Mouse (Mus musculus) neutrophil, adult 5-6 weeks (primary cell): ENCODE measurements at regions not wholly inside any gene's neighbourhood (a gene's known extent, or its start where the extent isn't known, plus 50 kb on each side); places are given as distances from the start of the nearest gene placed in this dataset.

Experiments used
- ATAC-seq: fragments of 151-379, 151-347 bp; 2 replicates; pipeline ENCODE4 v1.8.0; 2017; ENCODE audit warnings: mild to moderate bottlenecking, moderate TSS enrichment; ENCODE audit not compliant: insufficient number of reproducible peaks, poor library complexity, low FRiP score, severe bottlenecking; ENCODE audit errors: extremely low read depth

DNA sequence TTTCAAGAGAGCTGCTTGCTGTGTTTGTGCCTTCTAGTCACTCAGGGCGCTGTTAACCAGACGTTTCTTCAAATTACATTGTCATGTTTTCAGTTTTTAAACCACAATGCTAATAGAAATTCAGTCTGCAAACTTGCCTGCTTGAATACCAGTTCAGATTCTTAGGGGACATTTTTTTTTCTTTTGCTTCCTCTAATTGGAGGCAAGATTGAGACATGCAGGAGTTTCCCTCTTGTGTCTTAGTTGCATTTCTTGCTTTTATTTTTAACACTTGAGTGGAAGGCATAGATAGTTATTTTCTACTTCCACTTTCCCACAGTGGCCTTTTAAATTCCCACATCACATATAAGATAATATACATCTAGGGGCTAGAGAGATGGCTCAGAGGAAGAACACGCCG, 246.8 kb downstream of the Grpr start:
- ATAC-seq = no peak

DNA sequence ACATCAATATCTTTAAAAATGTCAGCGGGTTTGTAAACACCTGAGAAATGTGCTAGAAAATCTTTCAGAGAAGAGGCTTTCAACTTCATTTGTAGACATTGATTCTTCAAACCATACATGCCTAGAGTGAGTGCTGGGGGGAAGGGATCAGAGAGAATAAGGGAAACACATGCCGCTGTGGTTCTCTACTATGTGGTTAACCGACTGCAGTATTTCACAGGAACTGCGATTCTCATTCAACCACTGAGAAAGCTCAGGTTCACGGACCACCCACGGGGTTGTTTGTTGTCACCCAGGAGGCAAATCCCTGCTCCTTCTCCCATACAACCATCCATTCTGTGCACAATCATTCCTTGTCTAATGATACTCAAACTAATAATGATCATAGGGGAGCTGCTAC, 248.4 kb downstream of the Grpr start:
- no peak for ATAC-seq

DNA sequence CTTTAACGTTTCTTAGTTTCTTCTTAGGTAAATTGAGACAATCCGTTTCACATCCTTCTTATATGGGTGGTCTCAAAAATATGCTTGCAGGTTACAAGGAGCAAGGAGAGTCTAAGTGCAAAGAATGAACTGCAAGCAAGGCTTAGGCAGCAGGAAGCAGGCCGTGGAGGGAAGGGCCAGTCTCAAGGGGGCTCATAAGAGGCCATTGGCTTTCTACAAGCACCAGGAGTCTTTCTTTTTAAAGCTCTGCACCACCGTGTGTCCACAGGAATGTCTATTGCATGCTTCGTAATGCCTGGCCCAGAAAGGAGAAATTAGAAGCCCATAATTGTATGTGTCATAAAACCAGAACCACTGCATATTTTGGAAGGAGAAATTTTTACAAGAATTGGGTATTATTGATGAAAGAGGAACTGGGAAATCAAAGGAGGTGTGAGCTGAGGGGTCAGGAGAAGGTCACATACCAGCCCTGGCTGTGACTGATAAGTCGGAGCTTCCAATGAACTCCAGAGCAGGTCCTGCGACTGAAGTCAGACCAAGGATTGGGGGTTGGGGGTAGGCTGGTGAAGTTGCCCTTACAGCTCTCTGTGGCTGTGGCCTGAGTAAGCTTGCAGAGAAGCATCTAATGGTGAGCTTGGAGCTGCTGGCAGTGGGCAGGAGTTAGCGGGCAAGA, 252.4 kb downstream of the Grpr start:
- ATAC-seq = no peak

DNA sequence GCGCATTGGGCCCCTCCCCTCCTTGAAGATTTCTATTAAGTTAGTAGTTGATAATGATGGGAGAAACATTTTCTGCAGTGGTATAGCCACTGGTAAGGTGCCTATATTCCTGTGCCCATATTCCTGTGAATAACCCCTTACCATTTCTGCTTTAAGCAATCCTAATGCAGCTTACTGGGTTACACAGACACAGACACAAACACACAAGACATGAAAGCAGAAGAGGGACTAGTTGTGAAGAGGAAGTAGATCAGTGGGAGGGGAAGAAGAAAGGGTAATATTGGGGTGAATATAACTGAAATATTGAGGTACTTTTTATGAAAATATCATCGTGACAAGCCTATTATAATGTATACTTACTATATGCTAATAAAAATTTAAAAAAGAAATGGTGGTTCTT, 288.2 kb downstream of the Grpr start:
- no peak for ATAC-seq

DNA sequence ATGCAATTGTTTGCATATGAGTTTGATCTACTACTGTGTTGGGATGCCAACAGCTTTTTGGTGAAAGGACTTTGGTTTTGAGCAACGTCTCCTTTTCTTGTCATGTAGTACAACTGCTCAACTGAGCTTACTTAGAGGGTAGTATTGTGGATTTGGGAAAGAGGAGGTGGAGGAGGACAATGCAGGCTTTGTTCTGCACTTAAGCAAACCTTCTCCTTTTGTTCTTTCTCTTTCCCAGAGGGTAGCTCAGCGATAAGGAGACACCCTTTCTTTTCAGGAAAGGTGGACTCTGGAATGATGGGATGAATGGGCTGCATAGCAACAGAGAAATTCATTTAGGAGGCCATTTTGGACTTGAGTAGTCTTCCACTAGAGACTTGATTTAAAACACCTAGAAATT, 288.6 kb upstream of the S100g start:
- ATAC-seq = no peak

DNA sequence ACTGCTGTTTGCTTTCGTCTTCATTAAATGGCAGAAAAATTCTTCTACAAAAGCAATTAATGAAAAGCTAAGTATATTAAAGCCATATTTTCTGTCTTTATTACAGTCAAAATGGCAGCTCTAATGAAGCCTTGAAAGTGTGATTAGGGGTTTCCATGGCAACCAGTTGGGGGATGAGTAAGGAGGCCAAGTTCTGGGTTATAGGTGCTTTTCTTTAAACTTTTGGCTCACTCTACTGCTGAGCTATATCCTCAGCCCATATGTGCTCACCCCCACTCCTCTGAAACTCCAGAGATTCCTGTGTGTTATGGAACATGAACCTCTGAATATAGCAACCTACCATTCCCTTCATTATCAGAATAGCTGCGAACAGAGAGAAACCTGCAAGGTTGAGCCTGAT, 240.9 kb upstream of the S100g start:
- no peak for ATAC-seq

DNA sequence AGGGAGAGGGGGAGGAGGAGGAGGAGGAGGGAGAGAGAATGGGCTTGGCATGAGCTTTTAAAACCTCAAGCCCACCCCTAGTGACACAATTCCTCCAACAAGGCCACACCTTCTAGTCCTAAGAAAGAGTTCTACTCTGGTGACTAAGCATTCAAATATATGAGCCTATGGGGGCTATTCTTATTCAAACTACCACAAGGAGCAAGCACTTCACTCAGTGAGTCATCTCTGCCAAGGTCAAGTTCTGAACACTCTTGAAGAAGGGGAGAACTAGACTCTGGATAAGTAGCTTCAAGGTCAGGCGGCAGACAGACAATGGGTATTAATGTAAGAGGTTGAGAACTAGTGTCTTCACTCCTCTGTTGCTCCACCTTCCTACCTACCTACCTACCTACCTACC, 239.0 kb upstream of the S100g start:
- no peak for ATAC-seq

DNA sequence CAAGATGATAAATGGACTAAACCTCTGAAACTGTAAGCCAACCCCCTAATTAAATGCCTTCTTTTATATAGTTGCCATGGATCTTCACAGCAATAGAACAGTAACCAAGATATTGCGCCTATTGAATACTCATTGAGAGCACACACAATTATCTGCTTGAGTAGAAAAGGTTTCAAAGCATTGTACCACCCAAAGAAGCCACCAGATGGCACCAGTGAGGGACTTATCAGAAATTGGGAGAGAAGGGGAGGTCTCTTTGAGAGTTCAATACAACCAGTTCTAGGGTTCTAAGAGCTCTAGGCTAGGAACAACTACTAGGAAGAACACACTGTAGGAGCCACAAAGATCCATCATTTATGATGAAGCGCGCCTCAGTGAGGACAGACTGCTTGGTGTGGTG, 217.2 kb upstream of the S100g start:
- no peak for ATAC-seq

DNA sequence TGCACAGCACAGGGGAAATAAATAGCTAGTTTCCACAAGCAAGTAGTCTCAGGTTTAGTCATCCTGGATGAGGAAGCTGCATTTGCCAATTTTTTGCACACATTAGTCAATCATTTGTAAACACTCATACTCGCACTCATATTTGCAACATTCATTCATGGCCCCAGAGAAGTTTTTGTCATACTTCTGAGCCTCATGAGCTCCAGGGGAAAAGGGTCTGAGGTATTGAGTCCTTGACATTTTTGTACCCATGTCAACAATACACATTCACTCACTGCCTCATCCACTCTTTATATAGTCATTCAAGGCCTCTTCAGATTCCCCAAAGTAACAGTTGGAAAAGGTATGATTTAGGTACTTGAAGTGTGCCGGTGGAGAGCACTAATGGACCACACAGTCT, 200.4 kb upstream of the S100g start:
- no peak for ATAC-seq

DNA sequence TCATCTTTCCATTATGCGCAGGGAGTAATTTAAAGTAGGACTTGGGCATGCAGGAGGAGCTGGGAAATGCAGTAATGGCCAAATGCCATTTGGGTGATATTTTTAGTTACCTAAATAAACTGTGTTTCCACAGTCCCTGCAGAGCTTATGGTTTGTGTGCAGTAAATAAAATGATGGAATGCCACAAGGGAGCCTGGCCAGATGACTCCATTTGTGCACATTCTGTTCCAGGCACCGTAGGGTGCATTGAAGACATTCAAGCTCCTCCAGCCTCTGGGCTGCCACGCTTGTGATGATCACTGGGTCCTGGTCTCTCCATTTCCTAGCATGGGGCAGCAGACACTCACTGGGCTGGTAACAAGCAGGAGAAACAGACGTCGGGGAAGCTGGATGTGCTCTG, 190.9 kb upstream of the S100g start:
- ATAC-seq = no peak

DNA sequence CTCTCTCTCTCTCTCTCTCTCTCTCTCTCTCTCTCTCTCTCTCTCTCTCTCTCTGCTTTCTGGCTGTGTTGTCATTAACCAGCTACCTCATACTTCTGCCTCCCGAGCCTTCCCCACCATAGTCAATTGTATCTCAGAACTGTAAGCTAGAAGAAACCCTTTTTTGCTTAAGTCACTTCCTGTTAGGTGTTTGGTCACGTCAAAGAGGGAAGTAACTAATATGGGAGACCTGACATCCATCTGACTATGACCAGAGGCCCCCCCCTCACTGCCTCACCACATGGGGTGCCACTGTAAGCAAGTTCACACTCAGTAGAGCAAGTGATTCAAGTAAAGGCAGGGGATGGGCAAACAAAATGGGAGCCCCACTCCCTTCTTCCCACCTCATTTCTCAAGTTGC, 187.6 kb upstream of the S100g start:
- ATAC-seq = 0 out of 2 replicates have a peak, but pooled peaks have one; percentile 9

DNA sequence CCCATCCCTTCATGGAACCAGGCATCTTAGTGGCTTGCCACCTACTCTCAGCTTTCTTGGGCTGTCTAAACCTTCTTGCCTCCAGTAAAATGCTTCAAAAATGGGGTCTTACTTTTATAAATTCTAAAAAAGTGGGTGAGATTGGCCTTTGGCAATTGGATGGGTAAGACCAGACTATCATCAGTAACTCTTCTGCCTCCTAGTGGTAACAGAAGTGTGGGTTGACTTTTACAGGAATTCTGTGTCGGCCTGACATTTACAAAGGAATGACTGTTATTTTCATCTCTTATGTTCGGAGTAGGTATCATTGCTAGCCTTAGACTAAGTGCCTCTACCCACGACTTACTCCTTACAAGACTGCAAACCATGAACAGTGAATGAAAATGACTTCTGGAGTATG, 180.1 kb upstream of the S100g start:
- no peak for ATAC-seq

DNA sequence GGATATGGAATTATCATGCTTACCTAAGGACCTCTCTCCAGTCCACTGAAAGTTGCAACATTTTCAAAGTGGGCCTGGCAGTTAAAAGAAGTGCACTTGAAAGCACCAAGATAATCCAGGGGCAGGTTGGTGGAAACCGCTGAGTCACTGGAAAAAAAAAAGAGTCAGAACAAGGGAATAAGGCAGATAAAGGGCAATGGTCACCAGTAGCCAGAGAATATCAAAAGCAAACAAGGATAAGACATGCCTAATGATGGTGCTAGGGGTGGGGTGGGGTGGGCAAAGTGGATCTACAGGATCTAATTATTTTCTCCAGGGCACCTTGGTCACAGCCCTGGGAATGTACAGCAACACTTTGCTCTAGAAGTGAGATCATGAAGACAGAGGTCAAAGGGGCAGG, 175.1 kb upstream of the S100g start:
- no peak for ATAC-seq

DNA sequence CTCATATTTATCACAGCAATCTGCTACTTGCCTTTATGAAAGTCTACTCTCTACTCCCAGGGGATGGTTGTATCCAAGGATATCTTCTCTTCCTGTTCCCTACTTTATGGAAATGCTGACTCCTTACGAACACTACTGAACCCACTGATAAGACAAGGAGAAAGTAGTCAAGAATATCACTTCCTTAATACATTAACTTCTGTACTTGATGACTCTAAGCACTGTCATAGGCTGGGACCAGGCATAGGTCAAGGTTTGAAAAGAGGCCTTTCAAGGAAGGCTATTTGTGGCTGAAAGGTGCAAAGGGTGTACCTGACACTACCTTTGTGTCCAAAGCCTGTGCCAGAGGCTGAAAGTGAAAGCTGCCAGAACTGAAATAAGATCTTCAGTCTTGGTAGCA, 164.2 kb upstream of the S100g start:
- no peak for ATAC-seq

DNA sequence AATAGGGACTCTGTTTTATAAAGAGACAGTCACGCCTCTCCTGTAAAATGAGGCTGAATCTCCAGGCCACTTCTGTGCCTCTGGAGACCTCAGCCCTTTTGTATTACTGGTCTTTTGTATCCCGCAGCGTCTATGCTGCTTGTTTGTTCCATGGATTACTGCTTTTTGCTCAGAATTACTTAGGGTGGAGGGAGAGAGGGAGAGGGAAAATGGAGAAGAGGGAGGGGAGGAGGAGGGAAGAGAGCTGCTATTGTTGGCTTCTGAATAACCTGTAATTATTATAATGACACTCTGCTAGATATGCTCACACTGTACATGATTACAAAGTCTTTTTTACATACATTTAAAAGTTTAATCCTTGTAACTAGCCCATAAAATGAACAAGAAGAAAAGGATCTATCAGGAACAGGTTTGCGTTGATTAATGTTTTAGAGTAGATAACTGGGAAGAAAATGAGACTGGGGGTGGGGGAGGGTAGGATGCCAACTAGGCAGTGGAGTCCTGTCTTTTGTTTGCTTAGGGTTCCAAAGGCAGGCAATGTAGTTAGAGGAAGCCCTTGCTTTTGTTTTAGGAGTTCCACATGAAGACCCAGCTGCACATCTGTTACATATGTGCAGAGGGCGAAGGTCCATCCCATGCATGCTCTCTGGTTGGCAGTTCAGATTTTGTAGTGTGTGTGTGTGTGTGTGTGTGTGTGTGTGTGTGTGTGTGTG, 153.4 kb upstream of the S100g start:
- no peak for ATAC-seq

DNA sequence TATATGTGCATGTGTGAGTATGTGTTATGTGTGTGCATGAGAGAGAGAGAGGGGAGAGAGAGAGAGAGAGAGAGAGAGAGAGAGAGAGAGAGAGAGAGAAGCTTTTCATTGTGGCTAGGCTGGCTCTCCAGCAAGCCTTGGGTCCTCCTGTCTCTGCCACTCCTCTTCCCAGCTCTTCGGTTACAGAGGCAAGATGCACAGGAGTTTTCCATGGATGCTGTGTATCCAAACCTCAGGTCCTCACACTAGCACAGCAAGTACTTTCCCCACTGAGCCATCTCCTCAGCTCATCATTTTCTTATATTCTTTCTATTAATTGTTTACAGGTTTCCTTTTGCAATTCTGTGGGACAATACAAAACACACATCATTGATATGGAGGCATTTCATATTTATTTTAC, 152.8 kb upstream of the S100g start:
- no peak for ATAC-seq

DNA sequence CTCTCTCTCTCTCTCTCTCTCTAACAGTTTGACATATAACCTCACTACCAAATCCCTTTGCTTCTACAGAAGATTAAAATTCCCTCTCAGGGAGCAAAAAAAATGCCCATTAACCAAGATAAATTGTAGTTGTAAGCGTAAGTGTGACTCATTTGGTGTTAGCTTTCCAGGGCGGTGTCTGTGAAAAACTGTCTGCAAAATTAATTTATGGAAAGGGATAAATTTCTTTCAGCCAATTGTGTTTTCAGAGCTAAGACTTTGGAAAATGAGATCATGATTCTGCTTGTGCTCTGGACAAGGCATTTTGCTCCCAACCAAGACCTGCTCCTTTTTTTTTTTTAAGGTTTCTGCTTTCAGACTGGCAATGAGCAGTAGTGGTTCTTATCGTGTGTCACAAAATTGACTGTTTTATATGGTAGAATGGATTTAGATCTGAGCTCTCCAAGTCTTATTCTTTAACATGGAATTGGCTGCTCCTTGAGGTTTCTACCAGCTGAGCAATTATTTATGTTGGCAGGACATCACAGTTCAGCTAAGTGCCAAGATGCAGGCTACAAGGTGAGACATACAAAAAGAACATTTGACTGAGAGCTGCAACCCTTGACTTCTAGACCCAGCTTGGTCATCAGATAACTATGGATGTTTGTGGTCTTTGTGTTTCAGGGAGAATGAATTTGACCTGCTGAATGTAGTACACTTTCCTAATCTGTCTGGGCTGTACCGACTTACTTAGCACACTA, 130.8 kb upstream of the S100g start:
- no peak for ATAC-seq
